Mouse (Mus musculus) neural tube, embryonic 14.5 days (tissue): ENCODE data around the gene Qtrt2. TPM values are rescaled to one million over a fixed set of nuclear protein-coding genes. Genes with fewer than 3 reads are reported as not detected.

ENCODE experiments used
- ATAC-seq: fragments of 200-750 bp; cut with Nextera tagmentation; 2 replicates; pipeline ENCODE4 v1.8.0; 2017; ENCODE audit warnings: low read depth, mild to moderate bottlenecking, moderate TSS enrichment, moderate library complexity
- H3K27ac ChIP-seq: fragments of 300-500 bp; sonication (generic); 2 replicates; pipeline ENCODE4 v1.5.1; 2014; ENCODE audit warnings: low read depth, mild to moderate bottlenecking, control low read depth, low read length, moderate library complexity, mixed read lengths
- H3K27me3 ChIP-seq: fragments of 300-500 bp; sonication (generic); 2 replicates; pipeline ENCODE4 v1.6.1; 2014; ENCODE audit warnings: low read length; ENCODE audit not compliant: control insufficient read depth, insufficient read depth
- H3K36me3 ChIP-seq: fragments of 300-500 bp; sonication (generic); 2 replicates; pipeline ENCODE4 v1.6.1; 2014; ENCODE audit warnings: low read length, mixed read lengths; ENCODE audit not compliant: control insufficient read depth, insufficient read depth
- H3K4me1 ChIP-seq: fragments of 300-500 bp; sonication (generic); 2 replicates; pipeline ENCODE4 v1.6.1; 2014; ENCODE audit warnings: low read length; ENCODE audit not compliant: control insufficient read depth, insufficient read depth
- H3K4me2 ChIP-seq: fragments of 300-500 bp; sonication (generic); 2 replicates; pipeline ENCODE4 v1.6.1; 2014; ENCODE audit warnings: mild to moderate bottlenecking, low read depth, low read length, control low read depth
- H3K4me3 ChIP-seq: fragments of 300-500 bp; sonication (generic); 2 replicates; pipeline ENCODE4 v1.5.1; 2014; ENCODE audit warnings: low read depth, low read length, control low read depth, mixed read lengths
- H3K9ac ChIP-seq: fragments of 300-500 bp; sonication (generic); replicated peaks from 2 replicates; pipeline ENCODE4 v1.6.1; 2014; ENCODE audit warnings: low read depth, mild to moderate bottlenecking, control low read depth, low read length, mixed read lengths
- H3K9me3 ChIP-seq: fragments of 300-500 bp; sonication (generic); 2 replicates; pipeline ENCODE4 v1.6.1; 2016; ENCODE audit warnings: low read length; ENCODE audit not compliant: control insufficient read depth
- WGBS: fragments of 180-500 bp; shearing (Covaris S2); extraction: QIAGEN DNeasy Blood & Tissue Kit; methylation state at CpG from one replicate; pipeline ENCODE4 v1.1.7; 2014; 5-methylcytosine and 5-hydroxymethylcytosine counted together
- polyA plus RNA-seq: library from polyadenylated mRNA; unstranded; fragments of >200 nt; fragmentation: Nextera tagmentation; extraction: Ambion mirVana; gene quantifications from 2 replicates; pipeline ENCODE4 v1.2.1, GENCODE M21; 2014

The Qtrt2 gene
- polyA plus RNA-seq, 1 experiment from 2014 or later: 24.8 TPM

GRCm38 (mm10) chr16:43818404-43818803 lies 108.2 kb downstream of the Qtrt2 start:
- H3K4me2 ChIP-seq: no peak overlapping the region
- H3K27ac ChIP-seq: no peak overlapping the region
- 96% methylated on average over 6 of the region's 6 CpGs for WGBS
- no peaks in the 10 kb centered on the region for H3K9me3 ChIP-seq
- no peaks in the 10 kb centered on the region for H3K27me3 ChIP-seq
- no peak for ATAC-seq
- H3K4me3 ChIP-seq: no peak overlapping the region
- no peaks in the 10 kb centered on the region for H3K4me1 ChIP-seq
- no peaks in the 10 kb centered on the region for H3K36me3 ChIP-seq
- no peak overlapping the region for H3K9ac ChIP-seq

DNA sequence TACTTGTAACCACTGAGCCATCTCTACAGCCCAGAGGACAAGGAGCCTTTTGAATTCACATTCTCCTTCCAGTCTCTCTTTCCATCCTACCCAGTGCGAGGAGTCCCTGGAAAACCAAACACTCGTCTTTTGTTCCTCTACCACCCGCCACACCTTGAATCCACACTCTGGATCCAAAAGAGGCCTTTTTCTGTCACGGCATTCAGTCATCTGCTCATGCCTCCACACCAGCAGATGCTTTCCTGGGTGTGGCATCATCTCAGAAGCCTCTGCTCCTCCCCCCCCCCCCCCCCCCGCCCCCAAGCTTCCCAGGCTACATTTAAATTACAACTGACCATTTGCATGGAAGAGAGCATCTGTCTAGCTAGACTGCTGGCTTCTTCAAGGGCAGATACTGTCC lies 110.3 kb downstream of the Qtrt2 start:
- Histone ChIP-seq H3K9me3 (no peaks in the 10 kb centered on the region), H3K9ac (no peak overlapping the region), H3K27ac (no peak overlapping the region), H3K27me3 (no peaks in the 10 kb centered on the region), H3K4me3 (no peak overlapping the region), H3K36me3 (no peaks in the 10 kb centered on the region), H3K4me1 (no peaks in the 10 kb centered on the region), H3K4me2 (no peak overlapping the region)
- 79% methylated on average over 5 of the region's 5 CpGs for WGBS
- no peak for ATAC-seq

DNA sequence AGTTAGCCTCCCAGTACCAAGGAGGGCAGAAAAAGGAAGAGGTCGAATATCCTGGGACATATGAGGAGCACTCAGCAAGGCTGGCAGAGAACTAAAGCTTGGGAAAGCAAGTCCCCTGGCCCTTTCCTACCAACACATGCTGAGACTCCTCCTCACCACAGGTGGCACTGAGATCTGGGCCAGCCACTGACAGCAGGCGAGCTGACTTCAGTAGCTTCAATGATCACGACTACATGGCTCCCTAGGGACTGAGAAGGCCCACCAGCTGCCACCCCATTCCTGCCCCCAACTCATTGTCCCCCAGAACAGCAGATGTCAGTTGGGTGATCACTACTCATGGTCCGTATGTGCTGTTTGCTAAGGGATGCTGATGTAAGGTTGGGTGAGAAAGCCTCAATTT lies 112.0 kb downstream of the Qtrt2 start:
- H3K9me3 ChIP-seq: no peaks in the 10 kb centered on the region
- no peaks in the 10 kb centered on the region for H3K4me1 ChIP-seq
- no peaks in the 10 kb centered on the region for H3K27me3 ChIP-seq
- no peak overlapping the region for H3K4me2 ChIP-seq
- no peak for ATAC-seq
- no peak overlapping the region for H3K27ac ChIP-seq
- H3K4me3 ChIP-seq: no peak overlapping the region
- no peak overlapping the region for H3K9ac ChIP-seq
- 62% methylated on average over 4 of the region's 4 CpGs for WGBS
- no peaks in the 10 kb centered on the region for H3K36me3 ChIP-seq

Other genes with a start within 250 kb of the Qtrt2 start
- not detected in 2 replicates for gene Drd3, start 172.8 kb downstream of the Qtrt2 start, polyA plus RNA-seq
- 5.9 and 6.2 TPM in 2 replicates for gene Ccdc191, start 37.0 kb downstream of the Qtrt2 start, polyA plus RNA-seq
- gene Zdhhc23, start 53.0 kb upstream of the Qtrt2 start, polyA plus RNA-seq: 3.3 and 3.8 TPM in 2 replicates
- gene Gramd1c, start 136.5 kb upstream of the Qtrt2 start, polyA plus RNA-seq: 2.0 and 3.5 TPM in 2 replicates
- 163 and 182 TPM in 2 replicates for gene Atp6v1a, start 212.9 kb upstream of the Qtrt2 start, polyA plus RNA-seq
- 37.7 and 45.7 TPM in 2 replicates for gene Naa50, start 213.0 kb upstream of the Qtrt2 start, polyA plus RNA-seq
- 4.6 and 5.8 TPM in 2 replicates for gene Usf3, start 246.4 kb upstream of the Qtrt2 start, polyA plus RNA-seq